Mouse (Mus musculus): ENCODE results near the gene Map3k21. TPM values are rescaled to one million over a fixed set of nuclear protein-coding genes. Genes with fewer than 3 reads are reported as not detected.

Map3k21 gene
- polyA plus RNA-seq, 1 experiment from 2014 or later, result 0.02 TPM

GRCm38 (mm10) chr8:125917013-125917412 is 6.8 kb downstream of the Map3k21 start:
- H3K4me2 ChIP-seq, result no peak overlapping the region
- H3K9ac ChIP-seq, result no peak overlapping the region
- H3K27me3 ChIP-seq, result peaks cover 23% of the 10 kb centered on the region
- WGBS (ENCODE audit: insufficient replicate concordance), result 50% methylated on average over 10 of the region's 10 CpGs
- ATAC-seq (ENCODE audit: low read depth), result no peak
- no peaks in the 10 kb centered on the region for H3K4me1 ChIP-seq (replicated peaks)
- no peaks in the 10 kb centered on the region for H3K36me3 ChIP-seq
- H3K4me3 ChIP-seq (replicated peaks), result no peak overlapping the region
- no peaks in the 10 kb centered on the region for H3K9me3 ChIP-seq (replicated peaks)
- no peak overlapping the region for H3K27ac ChIP-seq
- DNase-seq, result no peak

GRCm38 (mm10) chr8:125918719-125919118 is 8.5 kb downstream of the Map3k21 start:
- Histone ChIP-seq H3K27ac (no peak overlapping the region), H3K4me2 (no peak overlapping the region)
- no peak for ATAC-seq (ENCODE audit: low read depth)

GRCm38 (mm10) chr8:125919560-125919959 is 9.3 kb downstream of the Map3k21 start:
- Histone ChIP-seq H3K9ac (no peak overlapping the region), H3K4me2 (no peak overlapping the region), H3K4me1 (replicated peaks) (no peaks in the 10 kb centered on the region), H3K27ac (no peak overlapping the region), H3K4me3 (replicated peaks) (no peak overlapping the region), H3K9me3 (replicated peaks) (no peaks in the 10 kb centered on the region), H3K27me3 (0 out of 2 replicates have a peak, but pooled peaks cover 5% of the 10 kb centered on the region), H3K36me3 (no peaks in the 10 kb centered on the region)
- ATAC-seq (ENCODE audit: low read depth) (no peak), DNase-seq (no peak)
- 66% methylated on average over 8 of the region's 8 CpGs for WGBS (ENCODE audit: insufficient replicate concordance)

More at GRCm38 (mm10) chr8:125918719-125919118, 8.5 kb downstream of the Map3k21 start:
- DNase-seq, result no peak
- peaks cover 6% of the 10 kb centered on the region; the same call in 1 of the 2 replicates for H3K27me3 ChIP-seq
- H3K4me1 ChIP-seq (replicated peaks), result no peaks in the 10 kb centered on the region
- H3K4me3 ChIP-seq (replicated peaks), result no peak overlapping the region
- no peaks in the 10 kb centered on the region for H3K9me3 ChIP-seq (replicated peaks)
- H3K36me3 ChIP-seq, result no peaks in the 10 kb centered on the region
- H3K9ac ChIP-seq, result no peak overlapping the region
- 49% methylated on average over 2 of the region's 2 CpGs for WGBS (ENCODE audit: insufficient replicate concordance)

GRCm38 (mm10) chr8:125920281-125920680 is 10.0 kb downstream of the Map3k21 start:
- DNase-seq (no peak), ATAC-seq (ENCODE audit: low read depth) (no peak)
- Histone ChIP-seq H3K27ac (no peak overlapping the region), H3K9ac (no peak overlapping the region), H3K4me1 (replicated peaks) (no peaks in the 10 kb centered on the region), H3K36me3 (no peaks in the 10 kb centered on the region), H3K4me2 (no peak overlapping the region), H3K27me3 (0 out of 2 replicates have a peak, but pooled peaks cover 5% of the 10 kb centered on the region), H3K4me3 (replicated peaks) (no peak overlapping the region), H3K9me3 (replicated peaks) (no peaks in the 10 kb centered on the region)
- WGBS (ENCODE audit: insufficient replicate concordance), result 71% methylated on average over 10 of the region's 10 CpGs

GRCm38 (mm10) chr8:125920761-125921160 is 10.5 kb downstream of the Map3k21 start:
- ATAC-seq (ENCODE audit: low read depth) (no peak), DNase-seq (no peak)
- H3K36me3 ChIP-seq, result no peaks in the 10 kb centered on the region
- WGBS (ENCODE audit: insufficient replicate concordance), result 58% methylated on average over 9 of the region's 9 CpGs
- H3K27ac ChIP-seq, result no peak overlapping the region
- no peaks in the 10 kb centered on the region for H3K9me3 ChIP-seq (replicated peaks)
- H3K4me3 ChIP-seq (replicated peaks), result no peak overlapping the region
- no peaks in the 10 kb centered on the region for H3K4me1 ChIP-seq (replicated peaks)
- H3K27me3 ChIP-seq, result 0 out of 2 replicates have a peak, but pooled peaks cover 5% of the 10 kb centered on the region
- H3K4me2 ChIP-seq, result no peak overlapping the region
- no peak overlapping the region for H3K9ac ChIP-seq

GRCm38 (mm10) chr8:125922333-125922732 is 12.1 kb downstream of the Map3k21 start:
- Histone ChIP-seq H3K4me1 (replicated peaks) (no peaks in the 10 kb centered on the region), H3K9ac (no peak overlapping the region), H3K27ac (no peak overlapping the region), H3K9me3 (replicated peaks) (no peaks in the 10 kb centered on the region), H3K4me2 (no peak overlapping the region), H3K36me3 (no peaks in the 10 kb centered on the region), H3K27me3 (0 out of 2 replicates have a peak, but pooled peaks cover 5% of the 10 kb centered on the region), H3K4me3 (replicated peaks) (no peak overlapping the region)
- no peak for ATAC-seq (ENCODE audit: low read depth)
- DNase-seq, result no peak
- 64% methylated on average over 3 of the region's 3 CpGs for WGBS (ENCODE audit: insufficient replicate concordance)

GRCm38 (mm10) chr8:125926636-125927035 is 16.4 kb downstream of the Map3k21 start:
- H3K27ac ChIP-seq, result no peak overlapping the region
- no peaks in the 10 kb centered on the region for H3K9me3 ChIP-seq (replicated peaks)
- H3K27me3 ChIP-seq, result no peaks in the 10 kb centered on the region
- no peak overlapping the region for H3K9ac ChIP-seq
- no peak for DNase-seq
- no peaks in the 10 kb centered on the region for H3K36me3 ChIP-seq
- WGBS (ENCODE audit: insufficient replicate concordance), result 64% methylated on average over 4 of the region's 4 CpGs
- H3K4me2 ChIP-seq, result no peak overlapping the region
- ATAC-seq (ENCODE audit: low read depth), result no peak
- H3K4me3 ChIP-seq (replicated peaks), result no peak overlapping the region
- H3K4me1 ChIP-seq (replicated peaks), result no peaks in the 10 kb centered on the region

- Histone ChIP-seq H3K4me1 (replicated peaks) (no peaks in the 10 kb centered on the region), H3K36me3 (no peaks in the 10 kb centered on the region), H3K27me3 (no peaks in the 10 kb centered on the region), H3K27ac (no peak overlapping the region), H3K4me3 (replicated peaks) (no peak overlapping the region), H3K9me3 (replicated peaks) (no peaks in the 10 kb centered on the region), H3K4me2 (no peak overlapping the region), H3K9ac (no peak overlapping the region)
- 56% methylated on average over 11 of the region's 11 CpGs for WGBS (ENCODE audit: insufficient replicate concordance)
- ATAC-seq (ENCODE audit: low read depth), result peak; percentile 55
- no peak for DNase-seq
Observed at GRCm38 (mm10) chr8:125930276-125931046, 20.2 kb downstream of the Map3k21 start.

- no peak overlapping the region for H3K9ac ChIP-seq
- H3K4me3 ChIP-seq (replicated peaks), result no peak overlapping the region
- H3K36me3 ChIP-seq, result no peaks in the 10 kb centered on the region
- no peaks in the 10 kb centered on the region for H3K9me3 ChIP-seq (replicated peaks)
- no peak for DNase-seq
- H3K4me2 ChIP-seq, result no peak overlapping the region
- 91% methylated on average over 6 of the region's 6 CpGs for WGBS (ENCODE audit: insufficient replicate concordance)
- H3K27ac ChIP-seq, result no peak overlapping the region
- H3K27me3 ChIP-seq, result no peaks in the 10 kb centered on the region
- no peaks in the 10 kb centered on the region for H3K4me1 ChIP-seq (replicated peaks)
- ATAC-seq (ENCODE audit: low read depth), result no peak
Observed at GRCm38 (mm10) chr8:125931822-125932221, 21.6 kb downstream of the Map3k21 start.

- no peaks in the 10 kb centered on the region for H3K9me3 ChIP-seq (replicated peaks)
Observed at GRCm38 (mm10) chr8:125935649-125936048, 25.4 kb downstream of the Map3k21 start.

GRCm38 (mm10) chr8:125944511-125944910 is 34.3 kb downstream of the Map3k21 start:
- Histone ChIP-seq H3K9me3 (replicated peaks) (no peaks in the 10 kb centered on the region), H3K4me3 (replicated peaks) (no peak overlapping the region), H3K4me2 (no peak overlapping the region), H3K27ac (no peak overlapping the region), H3K9ac (no peak overlapping the region), H3K36me3 (no peaks in the 10 kb centered on the region), H3K27me3 (no peaks in the 10 kb centered on the region), H3K4me1 (replicated peaks) (no peaks in the 10 kb centered on the region)
- ATAC-seq (ENCODE audit: low read depth) (no peak), DNase-seq (no peak)
- WGBS (ENCODE audit: insufficient replicate concordance), result 70% methylated on average over 4 of the region's 4 CpGs

More at GRCm38 (mm10) chr8:125935649-125936048, 25.4 kb downstream of the Map3k21 start:
- no peaks in the 10 kb centered on the region for H3K36me3 ChIP-seq
- ATAC-seq (ENCODE audit: low read depth) (no peak), DNase-seq (no peak)
- 38% methylated on average over 9 of the region's 9 CpGs for WGBS (ENCODE audit: insufficient replicate concordance)
- H3K4me3 ChIP-seq (replicated peaks), result no peak overlapping the region
- no peak overlapping the region for H3K9ac ChIP-seq
- H3K27me3 ChIP-seq, result no peaks in the 10 kb centered on the region
- no peak overlapping the region for H3K27ac ChIP-seq
- H3K4me1 ChIP-seq (replicated peaks), result no peaks in the 10 kb centered on the region
- H3K4me2 ChIP-seq, result no peak overlapping the region
